In the genomic region with DNA sequence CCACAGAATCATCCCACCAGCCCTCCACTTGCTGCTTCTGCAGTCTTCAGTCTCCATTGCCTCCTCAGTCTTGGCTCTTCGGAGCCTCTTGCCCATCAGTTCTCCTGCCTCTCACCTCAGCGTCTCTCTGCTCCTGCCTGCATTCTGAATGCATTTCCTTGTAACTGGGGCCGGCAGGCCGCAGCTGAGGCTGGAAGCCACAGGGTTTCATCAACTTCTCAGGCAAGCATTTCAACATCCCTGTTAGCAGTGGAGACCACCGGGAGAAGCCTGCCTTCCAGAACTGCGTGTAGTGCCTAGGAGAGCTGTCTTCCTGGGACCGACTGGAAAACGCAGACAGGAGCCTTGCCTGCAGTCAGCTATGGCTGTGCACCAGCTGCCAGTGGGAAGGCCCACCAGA, we compare ENCODE assay signal across 23 mouse cellular contexts. TPM values are rescaled to one million over a fixed set of nuclear protein-coding genes. Genes with fewer than 3 reads are reported as not detected.
DNase-seq lines count a peak whose midpoint lies in the region; ATAC-seq and TF ChIP-seq lines count a peak whose summit lies in the region.
"Had no signal": no experiment of that assay in that cellular context is flagged by ENCODE, and none has a peak within 500 bp of the region (broad histone marks: within the 10 kb centered on the region; RNA-seq: fewer than 3 reads in every experiment).

No protein-coding gene starts in this region.

- WGBS in bone marrow, adult 2 months = 50% methylated on average over 8 of the region's 8 CpGs

- ATAC-seq in granulocyte monocyte progenitor cell, adult 5-6 weeks (replicated peaks; ENCODE audit: poor library complexity, severe bottlenecking) = peak; percentile 80
- peak; percentile 85 for ATAC-seq in megakaryocyte progenitor cell, adult 5-6 weeks (replicated peaks; ENCODE audit: poor library complexity)
- ATAC-seq: forebrain, embryonic 13.5 days; forebrain, embryonic 15.5 days; forebrain, postnatal 0 days had no signal

- H3K4me1 ChIP-seq in bone marrow, adult 2 months (ENCODE audit: control insufficient read depth, insufficient read depth, low read length) = peaks cover 5% of the 10 kb centered on the region
- H3K4me1 ChIP-seq: embryonic facial prominence, embryonic 10.5 days; embryonic facial prominence, embryonic 12.5 days; forebrain, embryonic 13.5 days; forebrain, embryonic 15.5 days had no signal

- no peak for DNase-seq in left cerebral cortex, adult 11 months (ENCODE audit: low spot score)
- no peak for DNase-seq in right cerebral cortex, postnatal 4 days
- DNase-seq: adrenal gland, adult 2 months; adrenal gland, postnatal 10 days; adrenal gland, postnatal 25 days; cerebellum, adult 11-12 months; cerebellum, adult 2 months; cerebellum, adult 9-10 months; cerebellum, postnatal 10 days; cerebellum, postnatal 25 days; forebrain, postnatal 0 days had no signal

- TF ChIP-seq POLR2A in bone marrow, adult 2 months (IDR thresholded peaks at IDR 0.05; ENCODE audit: borderline replicate concordance, control insufficient read depth, low read depth, low read length) = 0 out of 2 replicates have a peak, but pooled peaks have one; percentile 18

- TF ChIP-seq CTCF in bone marrow, adult 2 months (IDR thresholded peaks at IDR 0.05; ENCODE audit: control insufficient read depth, insufficient read depth, low read length) = no peak

- no peak overlapping the region for H3K27ac ChIP-seq in bone marrow, adult 2 months (ENCODE audit: control insufficient read depth, insufficient read depth, low read depth, low read length, poor library complexity)
- H3K27ac ChIP-seq: embryonic facial prominence, embryonic 10.5 days; embryonic facial prominence, embryonic 12.5 days; forebrain, embryonic 13.5 days; forebrain, embryonic 15.5 days had no signal

- H3K4me3 ChIP-seq in bone marrow, adult 2 months (replicated peaks; ENCODE audit: control insufficient read depth, low read depth, low read length) = no peak overlapping the region
- H3K4me3 ChIP-seq: embryonic facial prominence, embryonic 10.5 days; embryonic facial prominence, embryonic 12.5 days; forebrain, embryonic 13.5 days; forebrain, embryonic 15.5 days had no signal

RNA-seq across cellular contexts. Expression of a gene that starts 13.3 kb away (rescaled TPM):
- polyA plus RNA-seq in bone marrow, adult 2 months (2011; ENCODE audit: insufficient read depth, insufficient read length, low replicate concordance, missing spikeins) = not detected in 2 replicates
- not detected in 2 replicates for total RNA-seq in granulocyte monocyte progenitor cell, adult 5-6 weeks (2014; fragmentation: Nextera tagmentation)
- total RNA-seq in granulocyte monocyte progenitor cell, adult 5-6 weeks (2017) = not detected in 2 replicates
- total RNA-seq in megakaryocyte progenitor cell, adult 5-6 weeks (2015) = not detected in 2 replicates
- total RNA-seq in megakaryocyte progenitor cell, adult 5-6 weeks (2017) = not detected in 2 replicates
- total RNA-seq: adrenal gland, adult 2 months; adrenal gland, postnatal 25 days; adrenal gland, postnatal 4 days; forebrain, postnatal 0 days; MEL had no signal
- polyA plus RNA-seq: adrenal gland, adult 2 months; C2C12; embryonic facial prominence, embryonic 10.5 days; embryonic facial prominence, embryonic 12.5 days; embryonic facial prominence, embryonic 14.5 days; forebrain, embryonic 11.5 days; forebrain, embryonic 13.5 days; forebrain, embryonic 15.5 days; forebrain, postnatal 0 days had no signal

RNA-seq across cellular contexts. Expression of a gene that starts 59.1 kb away (rescaled TPM):
- 17.1 and 22.3 TPM in 2 replicates for polyA plus RNA-seq in bone marrow, adult 2 months (2011; ENCODE audit: insufficient read depth, insufficient read length, low replicate concordance, missing spikeins)
- total RNA-seq in granulocyte monocyte progenitor cell, adult 5-6 weeks (2014; fragmentation: Nextera tagmentation) = 62.7 and 67.8 TPM in 2 replicates
- total RNA-seq in granulocyte monocyte progenitor cell, adult 5-6 weeks (2017) = 108 and 113 TPM in 2 replicates
- total RNA-seq in megakaryocyte progenitor cell, adult 5-6 weeks (2015) = 98.1 and 98.8 TPM in 2 replicates
- 108 and 118 TPM in 2 replicates for total RNA-seq in megakaryocyte progenitor cell, adult 5-6 weeks (2017)
